Mouse (Mus musculus): ENCODE measurements around the gene Gm3952. TPM values are rescaled to one million over a fixed set of nuclear protein-coding genes. Genes with fewer than 3 reads are reported as not detected.

The Gm3952 gene
- polyA plus RNA-seq (2014; fragmentation: Illumina TruSeq; extraction: RNeasy Lipid Tissue Mini Kit (QIAGEN cat#74804); ENCODE audit: low read depth, low replicate concordance) = not detected

GRCm38 (mm10) chr8:128798594-128798993, at the start of gene Gm3952:
TSS of gene Gm3952 (minus strand) at chr8:128798694.

Other genes starting within 250 kb of the Gm3952 start
- 189 TPM for gene Itgb1, start 113.0 kb downstream of the Gm3952 start, polyA plus RNA-seq (2014; fragmentation: Illumina TruSeq; extraction: RNeasy Lipid Tissue Mini Kit (QIAGEN cat#74804); ENCODE audit: low read depth, low replicate concordance)

Measured in adipose tissue, adult 10 weeks (tissue).